Mouse (Mus musculus): ENCODE data around the gene D430041D05Rik. TPM values are rescaled to one million over a fixed set of nuclear protein-coding genes. Genes with fewer than 3 reads are reported as not detected.

Gene D430041D05Rik
- total RNA-seq, 2 experiments from 2014 or later, result 81.2 to 87.4 TPM

- no peak for TF ChIP-seq CTCF (conservative IDR thresholded peaks at IDR 0.05)
- no peak for DNase-seq (ENCODE audit: low spot score in 2 of 2)
Measured at GRCm38 (mm10) chr2:104359305-104359704, 51.5 kb downstream of the D430041D05Rik start.

GRCm38 (mm10) chr2:104358881-104359280, 51.9 kb downstream of the D430041D05Rik start:
- Histone ChIP-seq H3K27ac (no peak overlapping the region), H3K4me3 (no peak overlapping the region)
- 0 out of 2 replicates have a peak, but pooled peaks have one; percentile 5 for TF ChIP-seq CTCF (conservative IDR thresholded peaks at IDR 0.05)
- DNase-seq (ENCODE audit: low spot score in 2 of 2), result no peak

More at GRCm38 (mm10) chr2:104359305-104359704, 51.5 kb downstream of the D430041D05Rik start:
- no peak overlapping the region for H3K4me3 ChIP-seq
- no peak overlapping the region for H3K27ac ChIP-seq

GRCm38 (mm10) chr2:104356531-104356930, 54.3 kb downstream of the D430041D05Rik start:
- no peak for DNase-seq (ENCODE audit: low spot score in 2 of 2)
- Histone ChIP-seq H3K27ac (peak overlapping the region; percentile 43; the same call in 1 of the 2 replicates), H3K4me3 (no peak overlapping the region)
- TF ChIP-seq CTCF (conservative IDR thresholded peaks at IDR 0.05), result no peak

- Histone ChIP-seq H3K27ac (peak overlapping the region; percentile 12; the same call in 1 of the 2 replicates), H3K4me3 (no peak overlapping the region)
- no peak for DNase-seq (ENCODE audit: low spot score in 2 of 2)
- TF ChIP-seq CTCF (conservative IDR thresholded peaks at IDR 0.05), result no peak
Measured at GRCm38 (mm10) chr2:104354117-104354516, 56.7 kb downstream of the D430041D05Rik start.

- DNase-seq (ENCODE audit: low spot score in 2 of 2), result no peak
- no peak for TF ChIP-seq CTCF (conservative IDR thresholded peaks at IDR 0.05)
- H3K4me3 ChIP-seq, result no peak overlapping the region
- H3K27ac ChIP-seq, result peak overlapping the region; percentile 69; the same call in 1 of the 2 replicates
Measured at GRCm38 (mm10) chr2:104352204-104352493, 58.7 kb downstream of the D430041D05Rik start.

- TF ChIP-seq CTCF (conservative IDR thresholded peaks at IDR 0.05), result no peak
- Histone ChIP-seq H3K27ac (peak overlapping the region; percentile 69), H3K4me3 (no peak overlapping the region)
- DNase-seq (ENCODE audit: low spot score in 2 of 2), result no peak
Measured at GRCm38 (mm10) chr2:104351415-104352203, 59.2 kb downstream of the D430041D05Rik start.

GRCm38 (mm10) chr2:104337619-104338018, 73.2 kb downstream of the D430041D05Rik start:
- H3K4me3 ChIP-seq, result no peak overlapping the region
- peak overlapping the region; percentile 56 for H3K27ac ChIP-seq
- no peak for TF ChIP-seq CTCF (conservative IDR thresholded peaks at IDR 0.05)
- DNase-seq (ENCODE audit: low spot score in 2 of 2), result no peak

GRCm38 (mm10) chr2:104335824-104336223, 75.0 kb downstream of the D430041D05Rik start:
- DNase-seq (ENCODE audit: low spot score in 2 of 2), result no peak
- TF ChIP-seq CTCF (conservative IDR thresholded peaks at IDR 0.05), result no peak
- Histone ChIP-seq H3K27ac (no peak overlapping the region), H3K4me3 (no peak overlapping the region)

GRCm38 (mm10) chr2:104333952-104334351, 76.9 kb downstream of the D430041D05Rik start:
- DNase-seq (ENCODE audit: low spot score in 2 of 2), result no peak
- Histone ChIP-seq H3K4me3 (no peak overlapping the region), H3K27ac (no peak overlapping the region)
- peak; percentile 64 for TF ChIP-seq CTCF (conservative IDR thresholded peaks at IDR 0.05)

- no peak for TF ChIP-seq CTCF (conservative IDR thresholded peaks at IDR 0.05)
- DNase-seq (ENCODE audit: low spot score in 2 of 2), result no peak
- Histone ChIP-seq H3K4me3 (no peak overlapping the region), H3K27ac (no peak overlapping the region)
Measured at GRCm38 (mm10) chr2:104332707-104333106, 78.1 kb downstream of the D430041D05Rik start.

- H3K4me3 ChIP-seq, result no peak overlapping the region
- no peak overlapping the region for H3K27ac ChIP-seq
- TF ChIP-seq CTCF (conservative IDR thresholded peaks at IDR 0.05), result no peak
- no peak for DNase-seq (ENCODE audit: low spot score in 2 of 2)
Measured at GRCm38 (mm10) chr2:104331261-104331660, 79.6 kb downstream of the D430041D05Rik start.

- TF ChIP-seq CTCF (conservative IDR thresholded peaks at IDR 0.05), result no peak
- no peak for DNase-seq (ENCODE audit: low spot score in 2 of 2)
- Histone ChIP-seq H3K27ac (peak overlapping the region; percentile 85), H3K4me3 (peak overlapping the region; percentile 32)
Measured at GRCm38 (mm10) chr2:104327116-104327794, 83.6 kb downstream of the D430041D05Rik start.

- Histone ChIP-seq H3K27ac (peak overlapping the region; percentile 40; the same call in 1 of the 2 replicates), H3K4me3 (no peak overlapping the region)
- DNase-seq (ENCODE audit: low spot score in 2 of 2), result no peak
- TF ChIP-seq CTCF (conservative IDR thresholded peaks at IDR 0.05), result no peak
Measured at GRCm38 (mm10) chr2:104323773-104324172, 87.0 kb downstream of the D430041D05Rik start.

All from layer of hippocampus, adult 2 months (tissue).